Mouse (Mus musculus): ENCODE data around the gene Mkln1. TPM values are rescaled to one million over a fixed set of nuclear protein-coding genes. Genes with fewer than 3 reads are reported as not detected.

The Mkln1 gene
- polyA plus RNA-seq (2017; shearing (Covaris generic)), result 100 to 1,000 TPM; 314 to 377 TPM

DNA sequence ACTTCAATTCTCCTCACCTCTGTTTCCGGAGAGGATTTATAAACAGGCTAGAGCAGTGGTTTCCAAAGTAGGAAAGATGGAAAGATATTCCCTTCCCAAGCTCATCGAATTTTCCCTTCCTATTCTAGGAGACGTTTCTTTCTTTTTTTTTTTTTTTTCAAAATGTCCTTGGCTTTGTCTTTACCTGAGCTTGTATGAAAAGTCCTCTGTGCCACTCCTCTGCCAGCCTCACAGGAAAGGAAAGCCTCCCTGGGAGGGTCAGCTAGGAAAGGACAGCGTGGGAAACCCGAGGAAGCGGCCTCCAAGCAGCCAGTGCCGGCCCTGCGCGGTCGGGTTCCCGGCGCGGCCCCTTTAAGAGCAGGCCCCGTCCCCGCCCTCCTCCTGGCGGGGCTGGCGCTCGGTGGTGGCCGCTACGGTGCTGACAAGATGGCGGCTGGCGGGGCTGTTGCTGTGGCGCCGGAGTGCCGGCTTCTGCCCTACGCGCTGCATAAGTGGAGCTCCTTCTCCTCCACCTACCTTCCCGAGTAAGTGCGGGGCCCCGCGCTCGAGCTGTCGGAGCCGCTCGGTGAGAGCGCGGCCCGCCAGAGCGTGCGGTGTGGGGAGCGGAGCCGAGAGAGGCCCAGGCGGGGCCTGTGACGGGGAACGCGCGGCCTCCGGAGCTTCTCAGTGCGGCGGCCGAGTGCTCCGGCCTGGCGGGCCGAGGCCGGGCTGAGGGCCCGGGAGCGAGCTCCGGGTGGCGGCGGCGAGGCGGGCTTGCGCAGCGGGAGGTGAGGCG, at the start of gene Mkln1:
Gene Mkln1, plus strand, starts transcription at position 305 of the 775 bp plus-strand sequence.
- ATAC-seq, result peak; percentile 92

GRCm38 (mm10) chr6:31356444-31357191, 41.9 kb upstream of the Mkln1 start:
- ATAC-seq, result no peak

DNA sequence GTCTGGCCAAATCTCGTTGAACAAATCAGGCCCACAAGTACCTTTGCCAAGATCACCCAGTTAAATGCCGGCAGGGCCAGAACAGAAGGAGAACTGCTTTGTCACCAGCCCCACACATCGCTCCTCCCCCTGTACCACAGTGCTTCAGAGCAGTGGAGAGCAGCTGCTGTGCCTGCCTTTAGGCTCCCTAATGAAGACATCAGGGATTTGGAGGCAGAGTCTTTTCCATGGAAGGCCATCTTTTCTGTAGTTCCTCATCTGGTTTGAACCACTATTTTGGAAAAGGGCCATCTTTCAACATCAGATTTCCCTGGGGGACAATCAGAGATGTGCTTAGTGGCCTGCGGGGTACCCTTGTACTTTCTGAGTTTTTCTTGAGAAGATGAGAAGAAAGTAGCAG, 41.2 kb upstream of the Mkln1 start:
- no peak for ATAC-seq

GRCm38 (mm10) chr6:31362617-31363016, 35.9 kb upstream of the Mkln1 start:
- no peak for ATAC-seq

- no peak for ATAC-seq
Observed at GRCm38 (mm10) chr6:31364399-31364798, 34.1 kb upstream of the Mkln1 start.

GRCm38 (mm10) chr6:31367947-31368346, 30.6 kb upstream of the Mkln1 start:
- ATAC-seq, result no peak

GRCm38 (mm10) chr6:31368559-31368958, 30.0 kb upstream of the Mkln1 start:
- no peak for ATAC-seq

DNA sequence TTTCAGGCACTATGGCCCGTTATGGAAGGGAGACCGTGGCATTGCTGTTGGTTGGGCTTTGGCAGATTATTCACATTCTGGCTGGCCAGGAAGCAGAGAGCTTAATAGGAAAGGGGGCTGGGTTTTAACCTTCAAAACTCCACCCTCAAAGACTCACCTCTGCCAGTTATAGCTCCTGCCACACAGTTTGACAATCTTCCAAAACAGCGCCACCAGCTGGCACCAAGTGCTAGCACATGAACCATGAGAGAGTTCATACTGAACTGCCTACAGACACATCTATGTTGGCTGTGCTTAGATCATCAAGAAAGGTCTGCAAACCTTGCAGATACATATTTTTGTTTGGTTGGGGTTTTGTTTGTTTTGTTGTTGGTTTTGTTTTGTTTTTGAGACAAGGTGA, 28.7 kb upstream of the Mkln1 start:
- ATAC-seq, result no peak

DNA sequence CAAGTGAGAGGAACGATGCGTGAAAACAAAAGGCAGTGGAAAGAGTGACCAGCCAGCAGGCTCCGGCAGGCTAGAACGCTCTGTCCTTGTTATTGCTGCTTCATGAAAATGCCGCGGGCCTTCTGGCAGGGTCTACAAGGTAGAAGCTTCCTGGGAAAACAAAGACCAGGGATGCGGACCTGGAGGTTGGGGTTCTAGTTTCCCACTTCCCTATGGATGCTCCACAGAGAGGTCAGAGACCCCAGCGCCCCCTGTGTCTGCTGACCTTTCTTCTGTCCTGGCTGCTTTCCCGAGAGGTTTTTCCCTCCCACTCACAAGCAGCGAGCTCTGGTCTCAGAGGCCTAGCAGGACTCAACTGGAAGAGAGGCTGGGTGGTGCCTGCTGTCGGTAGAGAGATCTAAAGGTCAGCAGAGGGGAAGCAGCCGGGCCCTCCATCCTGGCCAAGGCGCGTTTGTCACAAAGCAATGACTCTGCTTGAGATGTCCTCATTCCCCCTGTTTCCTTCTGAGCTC, 27.9 kb upstream of the Mkln1 start:
- ATAC-seq, result no peak

DNA sequence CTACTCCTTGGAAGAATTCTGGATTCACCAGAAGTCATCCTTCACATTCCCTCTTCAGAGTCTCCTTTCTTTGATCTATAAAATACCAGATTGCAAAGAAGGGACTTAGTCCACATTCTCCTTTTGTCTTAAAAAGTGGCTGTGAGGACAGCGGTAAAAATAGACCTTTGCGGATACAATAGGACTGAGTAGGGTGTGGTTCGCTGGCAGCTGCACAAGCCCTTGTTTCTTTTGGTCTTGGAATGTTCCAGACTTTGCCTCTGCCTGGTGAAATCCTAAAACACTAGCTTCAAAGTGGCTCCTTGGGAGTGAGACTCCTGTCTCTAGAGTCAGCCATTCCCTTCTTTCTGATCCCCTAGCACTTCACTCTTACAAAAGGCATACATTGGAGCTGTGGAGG, 27.4 kb upstream of the Mkln1 start:
- no peak for ATAC-seq

- ATAC-seq, result no peak
Observed at GRCm38 (mm10) chr6:31372620-31373019, 25.9 kb upstream of the Mkln1 start.

DNA sequence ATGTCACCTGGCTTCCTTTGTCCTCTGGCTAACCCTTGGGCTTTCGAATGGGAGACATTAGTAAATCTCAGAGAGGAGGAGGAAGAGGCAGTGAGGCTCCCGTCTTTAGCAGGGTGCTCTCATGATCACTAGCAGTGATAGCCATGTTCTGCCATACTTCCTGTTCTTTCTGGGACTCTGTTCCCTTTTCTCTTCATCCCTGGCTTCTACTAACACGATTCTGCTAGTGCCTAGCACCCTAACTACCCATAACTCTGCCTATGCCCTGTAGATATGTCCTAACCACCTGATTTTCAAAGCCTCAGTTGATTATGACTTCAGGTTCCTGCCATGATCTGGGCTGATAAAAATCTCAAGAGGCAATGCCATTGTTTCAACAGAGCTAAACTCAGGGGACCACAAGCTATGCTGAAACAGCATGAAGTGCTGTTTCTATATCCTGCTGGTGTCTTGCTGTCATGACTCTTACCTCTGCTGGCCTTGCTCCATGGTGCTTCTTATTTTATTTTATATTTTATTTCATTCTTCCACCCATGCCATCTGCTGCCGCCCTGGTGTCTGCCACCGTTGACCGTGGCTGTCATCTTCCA, 25.4 kb upstream of the Mkln1 start:
- ATAC-seq, result no peak

- ATAC-seq, result no peak
Observed at GRCm38 (mm10) chr6:31382989-31383388, 15.5 kb upstream of the Mkln1 start.

DNA sequence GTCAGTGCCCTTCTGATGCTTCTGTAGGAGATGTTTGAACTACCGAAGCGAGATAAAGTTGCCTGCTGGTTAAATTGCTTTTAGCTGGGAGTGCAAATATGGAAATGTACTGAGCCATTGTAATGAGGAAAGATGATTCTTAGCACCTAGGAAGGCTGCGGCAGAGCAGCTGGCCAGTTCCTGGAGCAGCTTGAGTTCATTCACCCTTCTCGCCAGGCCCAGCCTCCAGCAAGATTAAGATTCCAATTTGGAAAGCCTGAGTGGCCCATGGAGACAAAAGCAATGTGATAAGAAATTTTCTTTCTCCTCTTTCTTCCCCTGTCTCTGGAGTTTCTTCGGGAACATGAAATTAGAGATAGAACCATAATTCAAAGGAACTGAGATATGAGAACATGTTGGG, 13.7 kb upstream of the Mkln1 start:
- ATAC-seq, result no peak

DNA sequence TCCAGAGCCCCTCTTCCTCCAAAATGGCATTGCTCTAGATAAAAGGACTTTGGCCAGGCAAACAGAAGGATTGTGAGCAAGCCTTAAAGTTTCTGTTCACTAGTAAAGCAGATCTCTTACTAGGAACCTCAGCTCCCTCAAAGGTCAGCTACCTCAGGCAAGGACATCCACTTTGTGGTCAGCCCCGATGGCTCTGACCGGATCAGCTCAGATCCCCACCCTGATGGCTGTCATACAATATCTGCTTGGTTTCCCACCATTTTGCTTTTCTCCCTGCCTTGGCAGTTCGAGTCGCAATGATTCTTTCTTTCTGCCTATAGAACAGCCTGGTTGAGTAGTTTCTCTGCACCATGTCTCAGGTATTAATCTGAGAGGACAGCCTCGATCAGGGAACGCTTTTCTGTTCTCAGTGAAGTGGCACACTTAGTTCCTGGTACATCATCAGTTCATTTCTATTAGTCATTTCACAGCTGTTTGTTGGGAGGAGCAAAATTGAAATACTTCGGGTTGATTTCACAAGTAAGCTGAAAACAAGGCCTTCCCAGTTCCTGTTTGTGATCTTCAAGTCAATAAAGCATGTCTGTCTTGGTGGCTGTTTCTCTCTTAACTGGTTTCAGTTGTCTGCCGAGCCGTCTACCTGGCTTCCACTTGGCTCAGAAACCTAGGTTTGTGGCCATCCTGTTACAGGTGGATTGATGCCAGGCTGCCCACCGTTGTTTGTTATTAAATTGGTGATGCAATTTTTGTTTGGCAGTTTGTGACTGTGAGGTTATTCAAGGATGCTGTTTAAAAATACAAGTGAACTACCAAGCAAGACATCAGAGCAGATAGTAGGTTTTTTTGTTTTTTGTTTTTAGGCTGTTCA, 13.0 kb upstream of the Mkln1 start:
- no peak for ATAC-seq

- ATAC-seq, result no peak
Observed at GRCm38 (mm10) chr6:31389716-31390115, 8.8 kb upstream of the Mkln1 start.

DNA sequence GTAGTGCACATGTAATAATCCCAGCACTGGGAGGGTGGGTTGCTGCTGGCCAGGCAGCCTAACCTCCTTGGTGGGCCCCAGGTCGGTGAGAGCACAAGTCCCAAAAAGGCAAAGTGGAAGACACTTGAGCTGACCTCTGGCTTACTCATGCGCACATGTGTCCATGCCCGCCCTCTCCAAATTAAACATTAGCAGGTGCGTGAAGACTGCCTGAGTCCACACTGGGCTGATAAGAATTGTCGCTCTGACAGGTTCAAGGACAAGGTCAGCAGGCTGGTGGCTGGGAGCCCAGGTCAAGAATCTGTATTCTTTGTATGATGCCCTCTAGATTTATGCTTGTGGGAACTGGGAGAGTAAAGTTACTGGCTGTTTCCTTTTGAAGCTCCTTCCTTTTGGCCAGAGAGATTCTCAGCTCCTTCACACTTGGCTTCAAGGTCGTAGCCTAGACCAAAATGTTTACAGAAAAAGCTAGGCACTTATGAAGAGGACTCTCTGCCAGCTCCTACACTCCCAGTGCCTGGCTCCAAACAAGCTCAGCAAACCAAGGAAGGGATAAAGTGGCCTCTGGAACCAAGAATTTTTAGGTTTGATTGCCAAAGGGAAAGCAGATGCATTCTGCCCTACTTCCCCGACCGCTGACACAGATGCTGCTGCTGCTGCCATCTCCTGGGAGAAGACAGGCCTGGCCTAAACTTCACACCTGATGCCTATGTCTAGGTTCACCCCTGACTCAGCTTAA, 8.1 kb upstream of the Mkln1 start:
- ATAC-seq, result peak; percentile 43

GRCm38 (mm10) chr6:31392871-31393270, 5.7 kb upstream of the Mkln1 start:
- no peak for ATAC-seq

- no peak for ATAC-seq
Observed at GRCm38 (mm10) chr6:31396118-31396517, 2.4 kb upstream of the Mkln1 start.

DNA sequence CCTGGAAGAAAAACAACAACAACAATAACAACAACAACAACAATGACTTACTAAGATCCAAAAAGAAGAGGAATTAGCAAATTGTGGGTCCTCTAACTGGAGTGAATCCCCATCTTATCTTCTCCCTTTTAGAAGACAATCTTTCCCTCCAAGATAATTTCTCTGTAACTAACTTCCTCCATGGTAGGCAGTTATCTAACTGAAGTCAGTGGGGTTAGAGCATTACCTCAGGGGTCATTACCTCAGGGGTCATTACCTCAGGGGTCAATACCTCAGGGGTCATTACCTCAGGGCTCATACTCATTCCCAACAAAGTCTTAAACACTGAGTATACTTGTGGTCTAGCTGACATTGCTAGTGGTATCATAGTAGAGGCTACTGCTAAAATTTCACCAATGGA, 1.2 kb upstream of the Mkln1 start:
- no peak for ATAC-seq

- no peak for ATAC-seq
Observed at GRCm38 (mm10) chr6:31397775-31398430, 632 bp upstream of the Mkln1 start.
